Mouse (Mus musculus): ENCODE results near the gene Gm10300. TPM values are rescaled to one million over a fixed set of nuclear protein-coding genes. Genes with fewer than 3 reads are reported as not detected.

Gene Gm10300
- polyA plus RNA-seq, 1 experiment from 2014 or later = not detected

DNA sequence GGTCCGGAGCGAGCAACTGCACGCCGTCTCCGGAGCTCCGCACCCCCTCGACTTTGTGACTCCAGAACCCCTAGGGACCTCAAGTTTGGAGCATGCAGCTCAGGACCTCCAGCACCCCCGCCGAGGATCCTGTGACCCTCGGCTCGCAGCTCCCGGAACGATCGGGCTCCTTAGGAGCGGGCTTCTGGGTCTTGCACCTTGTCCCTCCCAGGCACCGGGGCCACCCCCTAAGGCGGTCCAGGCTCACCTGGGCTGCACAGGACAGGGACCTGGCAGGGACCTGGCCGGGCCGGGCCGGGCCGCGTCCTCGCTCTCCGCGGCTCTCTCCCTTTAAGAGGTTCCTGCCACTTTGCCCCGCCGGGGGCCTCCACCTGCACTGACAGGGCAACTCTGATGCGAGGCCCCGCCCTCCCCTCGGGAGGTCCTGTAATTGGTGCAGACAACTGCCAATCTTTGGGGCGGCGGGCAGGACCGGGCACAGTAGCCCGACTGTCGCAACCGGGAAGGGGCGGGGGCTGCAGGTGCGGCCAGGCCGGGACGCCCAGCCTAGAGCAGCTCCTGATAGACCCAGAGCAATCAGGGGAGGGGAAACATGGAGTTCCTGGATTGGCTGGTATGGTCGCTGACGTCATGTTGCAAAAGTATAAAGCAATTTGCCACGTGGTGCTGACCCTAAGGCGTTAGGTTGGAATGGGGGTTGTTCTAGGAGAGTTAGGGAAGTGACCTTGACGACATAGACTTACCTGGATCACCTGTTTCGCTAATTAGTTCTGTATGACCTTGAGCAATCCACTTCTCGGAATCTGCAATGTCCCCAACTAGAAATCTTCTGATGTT lies 654 bp downstream of the Gm10300 start, which contains the start of gene Epb41:
TSS of gene Epb41 (minus strand) at position 389 of the 837 bp plus-strand sequence.
- WGBS = 2% methylated on average over 47 of the region's 47 CpGs
- ATAC-seq (ENCODE audit: low FRiP score, low read depth) = peak; percentile 93
- Histone ChIP-seq H3K36me3 (no peaks in the 10 kb centered on the region), H3K27me3 (peaks cover 11% of the 10 kb centered on the region; the same call in 1 of the 2 replicates), H3K9ac (peak within 1 kb of the TSS; percentile 50), H3K4me3 (peak within 1 kb of the TSS; percentile 63), H3K27ac (replicated peaks) (no peak within 1 kb of the TSS), H3K4me2 (peak within 1 kb of the TSS; percentile 100), H3K9me3 (no peaks in the 10 kb centered on the region), H3K4me1 (replicated peaks) (peaks cover 13% of the 10 kb centered on the region)

DNA sequence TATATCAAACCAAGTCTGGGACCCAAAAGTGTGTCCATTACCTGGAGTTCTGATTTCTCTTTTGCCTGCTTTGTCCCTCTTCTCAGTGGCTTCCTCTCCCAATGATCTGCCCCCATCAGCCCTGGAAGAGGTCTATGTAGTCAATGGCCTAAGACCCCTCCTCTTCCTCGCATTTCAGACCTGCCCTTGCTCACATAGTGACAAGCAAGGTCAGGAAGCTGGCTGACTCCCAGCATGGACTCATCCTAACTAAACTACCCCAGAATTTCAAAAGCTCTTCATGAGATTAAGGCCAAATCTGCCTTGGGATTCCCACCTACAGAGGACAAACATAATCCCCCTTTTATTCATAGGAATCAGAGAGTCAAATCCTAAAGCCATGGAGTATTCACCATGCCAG lies 1.3 kb downstream of the Gm10300 start:
- H3K9me3 ChIP-seq = no peaks in the 10 kb centered on the region
- no peak overlapping the region for H3K27ac ChIP-seq (replicated peaks)
- WGBS = 48% methylated on average over 1 of the region's 1 CpGs
- H3K4me3 ChIP-seq = peak overlapping the region; percentile 63; the same call in 1 of the 2 replicates
- peaks cover 13% of the 10 kb centered on the region for H3K4me1 ChIP-seq (replicated peaks)
- no peak for ATAC-seq (ENCODE audit: low FRiP score, low read depth)
- H3K27me3 ChIP-seq = peaks cover 11% of the 10 kb centered on the region; the same call in 1 of the 2 replicates
- no peak overlapping the region for H3K9ac ChIP-seq
- H3K36me3 ChIP-seq = no peaks in the 10 kb centered on the region
- H3K4me2 ChIP-seq = peak overlapping the region; percentile 100

DNA sequence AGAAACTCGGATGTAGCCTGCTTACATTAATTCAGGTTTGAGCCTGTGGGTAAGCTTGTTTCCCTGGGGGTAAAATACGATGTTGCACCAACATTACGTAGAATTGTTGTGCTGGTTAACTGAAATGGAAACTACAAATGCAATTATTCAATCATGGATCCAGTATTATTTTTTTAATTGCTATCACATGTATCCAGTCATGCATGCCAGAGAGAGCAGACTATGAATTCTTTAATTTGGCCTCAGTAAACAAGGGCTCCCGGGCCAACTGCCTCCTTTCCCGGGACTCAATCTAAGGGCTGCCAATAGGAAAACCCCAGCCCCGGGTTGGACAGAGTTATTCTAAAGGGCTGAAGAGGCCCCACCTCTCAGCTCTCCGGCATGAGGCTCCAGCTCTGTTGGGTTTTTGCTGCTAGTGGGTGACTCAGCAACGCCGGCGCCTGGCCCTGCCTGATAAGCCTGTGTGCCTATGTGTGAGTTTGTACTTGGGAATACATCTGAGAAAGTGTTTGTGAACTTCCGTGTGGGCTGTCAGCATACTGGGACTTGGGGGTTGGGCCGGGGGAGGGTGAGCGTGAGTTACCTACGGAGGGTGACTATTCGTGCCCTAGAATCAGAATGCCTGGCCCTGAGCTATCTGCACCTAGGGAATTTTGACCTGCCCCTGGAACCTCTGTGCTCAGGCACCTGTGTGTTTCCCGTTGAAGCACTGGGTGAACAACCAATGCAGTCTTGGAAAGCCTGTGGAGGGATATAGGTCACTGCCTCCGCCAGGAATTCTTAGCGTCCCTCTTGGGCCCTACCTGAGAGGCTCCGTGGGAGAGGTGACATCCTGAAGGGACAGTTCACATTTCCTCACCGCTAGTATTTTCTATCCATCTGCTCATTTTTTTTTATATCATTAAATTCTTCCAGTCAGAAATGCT lies 2.2 kb downstream of the Gm10300 start:
- WGBS = 34% methylated on average over 20 of the region's 20 CpGs
- peaks cover 11% of the 10 kb centered on the region; the same call in 1 of the 2 replicates for H3K27me3 ChIP-seq
- H3K4me1 ChIP-seq (replicated peaks) = peaks cover 13% of the 10 kb centered on the region
- H3K27ac ChIP-seq (replicated peaks) = no peak overlapping the region
- no peak overlapping the region for H3K9ac ChIP-seq
- ATAC-seq (ENCODE audit: low FRiP score, low read depth) = no peak
- no peaks in the 10 kb centered on the region for H3K36me3 ChIP-seq
- H3K4me2 ChIP-seq = no peak overlapping the region
- H3K4me3 ChIP-seq = no peak overlapping the region
- no peaks in the 10 kb centered on the region for H3K9me3 ChIP-seq

DNA sequence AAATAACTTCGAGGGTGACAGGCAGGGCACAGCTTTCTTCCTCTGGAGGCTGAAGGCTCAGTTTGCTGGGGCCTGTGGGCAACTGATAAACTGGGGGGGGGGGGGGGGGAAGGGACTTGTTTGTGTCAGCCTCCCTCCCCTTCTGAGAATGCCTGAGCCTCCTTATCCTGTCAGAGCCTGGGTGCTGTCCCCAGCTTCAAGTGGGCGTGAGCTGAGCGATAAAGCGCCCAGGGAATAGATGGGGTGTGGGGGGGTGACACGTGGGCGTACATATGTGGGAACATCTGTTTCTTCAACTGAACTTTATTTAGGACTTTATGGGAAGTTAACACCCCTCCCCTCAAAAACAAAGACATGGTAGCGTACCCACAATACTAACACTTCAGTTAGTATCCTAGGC lies 2.9 kb downstream of the Gm10300 start:
- Histone ChIP-seq H3K4me3 (no peak overlapping the region), H3K36me3 (no peaks in the 10 kb centered on the region), H3K9me3 (no peaks in the 10 kb centered on the region), H3K27ac (replicated peaks) (no peak overlapping the region), H3K9ac (no peak overlapping the region), H3K4me1 (replicated peaks) (peaks cover 13% of the 10 kb centered on the region), H3K27me3 (peaks cover 11% of the 10 kb centered on the region; the same call in 1 of the 2 replicates), H3K4me2 (no peak overlapping the region)
- WGBS = 82% methylated on average over 7 of the region's 7 CpGs
- no peak for ATAC-seq (ENCODE audit: low FRiP score, low read depth)

DNA sequence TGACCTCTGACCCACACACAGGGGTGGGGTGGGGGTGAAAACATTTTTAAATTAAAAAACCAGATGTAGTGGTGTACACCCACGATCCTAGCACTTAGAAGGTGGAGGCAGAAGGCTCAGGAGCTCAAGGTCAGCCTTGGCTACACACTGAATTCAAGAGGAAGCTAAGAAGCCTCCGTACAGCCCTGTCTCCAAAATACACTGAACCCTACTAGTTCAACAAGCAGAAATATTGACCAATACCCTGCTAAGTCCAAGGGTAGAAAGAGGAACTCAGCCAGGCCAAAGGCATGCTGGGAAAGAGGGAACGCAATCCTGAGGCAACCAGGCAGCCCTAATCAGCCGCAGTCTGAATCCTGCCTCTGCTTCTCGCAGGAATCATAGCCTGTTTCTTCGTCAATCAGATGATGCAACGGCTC lies 3.8 kb downstream of the Gm10300 start:
- no peaks in the 10 kb centered on the region for H3K9me3 ChIP-seq
- H3K4me1 ChIP-seq (replicated peaks) = peaks cover 13% of the 10 kb centered on the region
- no peaks in the 10 kb centered on the region for H3K36me3 ChIP-seq
- H3K27ac ChIP-seq (replicated peaks) = no peak overlapping the region
- WGBS = 69% methylated on average over 7 of the region's 7 CpGs
- H3K4me2 ChIP-seq = no peak overlapping the region
- H3K9ac ChIP-seq = no peak overlapping the region
- ATAC-seq (ENCODE audit: low FRiP score, low read depth) = no peak
- H3K27me3 ChIP-seq = 0 out of 2 replicates have a peak, but pooled peaks cover 4% of the 10 kb centered on the region
- no peak overlapping the region for H3K4me3 ChIP-seq

DNA sequence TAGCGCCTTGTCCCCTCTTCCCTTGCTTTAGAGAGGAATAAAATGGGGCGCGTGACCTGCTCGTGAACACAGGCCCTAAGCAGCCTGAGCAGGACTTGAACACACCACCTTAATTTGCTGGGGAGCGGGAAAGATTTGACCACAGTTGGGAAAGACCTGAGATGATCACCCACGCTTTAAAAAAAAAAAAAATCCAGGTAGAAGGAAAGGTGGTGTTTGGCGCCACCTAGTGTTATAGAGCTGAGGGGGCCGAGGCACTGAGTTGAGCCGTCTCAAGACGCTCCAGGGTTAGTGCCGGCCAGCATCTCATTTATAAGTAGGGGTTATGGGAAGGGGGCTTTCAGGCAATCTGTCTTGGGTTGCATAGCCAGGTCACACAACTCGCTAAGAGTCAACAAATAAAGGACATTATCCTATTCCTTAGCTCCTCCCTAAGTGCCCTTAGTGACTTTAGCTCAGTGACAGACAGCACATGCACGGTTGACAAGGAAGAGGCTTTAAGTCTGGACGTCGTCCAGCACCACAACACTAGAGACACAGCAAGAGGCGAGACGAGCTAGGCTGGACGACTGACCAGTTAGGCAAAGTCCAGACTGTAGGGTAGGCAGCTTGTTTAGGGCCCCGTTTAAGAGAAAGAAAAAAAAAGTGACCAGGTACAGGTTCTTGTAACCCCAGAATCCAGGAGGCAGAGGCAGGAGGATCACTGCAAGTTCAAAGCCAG lies 5.2 kb downstream of the Gm10300 start:
- H3K9me3 ChIP-seq = no peaks in the 10 kb centered on the region
- H3K9ac ChIP-seq = no peak overlapping the region
- 0 out of 2 replicates have a peak, but pooled peaks cover under 1% of the 10 kb centered on the region for H3K27me3 ChIP-seq
- no peak overlapping the region for H3K4me3 ChIP-seq
- no peak for ATAC-seq (ENCODE audit: low FRiP score, low read depth)
- H3K36me3 ChIP-seq = no peaks in the 10 kb centered on the region
- H3K4me2 ChIP-seq = peak overlapping the region; percentile 34; the same call in 1 of the 2 replicates
- H3K27ac ChIP-seq (replicated peaks) = no peak overlapping the region
- peaks cover 4% of the 10 kb centered on the region for H3K4me1 ChIP-seq (replicated peaks)
- WGBS = 16% methylated on average over 19 of the region's 19 CpGs

DNA sequence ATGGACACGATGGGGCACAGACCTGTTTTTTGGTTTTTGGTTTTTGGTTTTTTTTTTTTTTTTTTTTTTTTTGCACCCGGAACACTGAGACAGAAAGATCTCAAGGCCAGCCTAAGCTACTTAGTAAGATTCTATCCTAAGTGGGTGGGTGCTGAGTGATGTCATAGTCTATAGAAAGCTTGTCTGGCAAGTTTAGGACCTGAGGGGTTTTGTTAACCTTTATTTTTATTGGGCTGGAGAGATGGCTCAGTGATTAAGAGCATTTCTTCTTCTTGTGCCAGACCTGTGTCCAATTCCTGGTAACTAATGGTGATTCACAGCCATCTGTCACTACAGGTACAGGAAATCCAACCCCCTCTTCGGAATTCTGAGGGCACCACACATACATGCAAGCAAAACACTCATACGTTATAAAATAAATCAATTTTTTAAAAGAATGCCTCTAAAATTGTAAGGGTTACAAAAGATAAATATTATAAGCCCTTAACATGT lies 6.0 kb downstream of the Gm10300 start:
- Histone ChIP-seq H3K9me3 (no peaks in the 10 kb centered on the region), H3K9ac (no peak overlapping the region), H3K4me2 (no peak overlapping the region), H3K4me3 (no peak overlapping the region), H3K36me3 (no peaks in the 10 kb centered on the region), H3K27ac (replicated peaks) (no peak overlapping the region), H3K27me3 (no peaks in the 10 kb centered on the region), H3K4me1 (replicated peaks) (no peaks in the 10 kb centered on the region)
- ATAC-seq (ENCODE audit: low FRiP score, low read depth) = no peak
- 68% methylated on average over 4 of the region's 4 CpGs for WGBS

DNA sequence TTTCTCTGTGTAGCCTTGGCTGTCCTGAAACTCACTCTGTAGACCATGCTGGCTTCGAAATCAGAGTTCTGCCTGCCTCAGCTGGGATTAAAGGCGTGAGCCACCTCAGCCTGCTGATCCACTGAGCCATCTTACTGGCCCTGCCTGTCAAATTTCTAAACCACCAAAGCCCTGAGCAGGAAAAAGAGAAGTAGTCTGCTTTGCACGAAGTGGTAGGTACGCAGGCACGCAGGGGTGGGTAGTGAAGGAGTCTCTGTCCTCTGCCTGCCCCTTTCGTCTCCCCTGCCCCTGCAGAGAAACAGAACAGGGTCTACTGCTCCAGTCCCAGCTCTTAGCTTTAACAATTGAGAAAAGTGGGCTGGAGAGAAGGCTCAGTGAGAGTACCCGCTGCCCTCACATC lies 10.6 kb downstream of the Gm10300 start:
- Histone ChIP-seq H3K9me3 (no peaks in the 10 kb centered on the region), H3K9ac (no peak overlapping the region), H3K36me3 (no peaks in the 10 kb centered on the region), H3K4me1 (replicated peaks) (no peaks in the 10 kb centered on the region), H3K4me2 (no peak overlapping the region), H3K4me3 (no peak overlapping the region), H3K27ac (replicated peaks) (no peak overlapping the region), H3K27me3 (no peaks in the 10 kb centered on the region)
- WGBS = 86% methylated on average over 7 of the region's 7 CpGs
- ATAC-seq (ENCODE audit: low FRiP score, low read depth) = no peak

DNA sequence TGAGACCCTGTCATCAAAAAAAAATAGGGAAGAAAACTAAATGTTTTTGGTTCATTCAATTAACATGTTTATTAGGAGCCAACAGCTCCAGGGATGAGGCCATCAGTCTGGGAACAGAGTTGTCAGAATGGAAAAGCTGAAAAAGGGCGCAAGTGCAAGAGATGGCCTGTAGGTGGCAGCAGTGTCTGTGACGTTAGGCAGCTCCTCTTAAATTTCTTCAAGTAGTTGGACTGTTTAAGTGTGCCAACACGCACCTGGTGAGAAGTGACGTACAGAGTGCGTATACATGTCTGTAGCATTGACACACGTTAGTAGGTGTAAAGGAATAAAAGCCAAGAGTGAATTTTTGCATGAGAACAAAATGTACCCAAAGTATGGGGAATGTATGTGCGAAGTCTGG lies 14.4 kb downstream of the Gm10300 start:
- no peak for ATAC-seq (ENCODE audit: low FRiP score, low read depth)
- WGBS = 21% methylated on average over 7 of the region's 7 CpGs

DNA sequence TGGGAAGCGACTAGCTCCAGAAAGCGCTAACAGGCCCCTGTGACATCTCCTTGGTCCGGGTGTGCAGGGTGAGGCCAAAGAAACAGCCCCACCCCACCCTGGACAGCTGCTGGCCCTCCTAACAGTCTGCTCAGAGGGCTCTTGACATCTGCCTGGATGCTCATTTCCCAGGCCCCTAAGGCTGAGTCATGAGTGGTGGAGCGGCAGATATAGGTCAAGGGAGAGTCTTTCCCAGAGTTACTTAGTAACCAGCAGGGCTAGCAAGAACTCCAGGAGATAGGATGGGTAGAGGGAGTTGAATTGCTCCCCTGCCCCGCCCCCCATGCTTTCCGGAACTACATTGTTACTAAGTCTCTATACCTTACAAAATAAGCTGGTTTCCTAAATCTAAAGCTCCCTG lies 18.6 kb downstream of the Gm10300 start:
- H3K36me3 ChIP-seq = no peaks in the 10 kb centered on the region
- WGBS = 64% methylated on average over 6 of the region's 6 CpGs
- H3K27ac ChIP-seq (replicated peaks) = no peak overlapping the region
- no peak overlapping the region for H3K9ac ChIP-seq
- no peak overlapping the region for H3K4me2 ChIP-seq
- no peaks in the 10 kb centered on the region for H3K9me3 ChIP-seq
- H3K4me3 ChIP-seq = no peak overlapping the region
- no peak for ATAC-seq (ENCODE audit: low FRiP score, low read depth)
- no peaks in the 10 kb centered on the region for H3K4me1 ChIP-seq (replicated peaks)
- no peaks in the 10 kb centered on the region for H3K27me3 ChIP-seq

More for the DNA sequence above, 14.4 kb downstream of the Gm10300 start:
- Histone ChIP-seq H3K4me3 (no peak overlapping the region), H3K36me3 (no peaks in the 10 kb centered on the region), H3K4me1 (replicated peaks) (no peaks in the 10 kb centered on the region), H3K27ac (replicated peaks) (no peak overlapping the region), H3K9me3 (no peaks in the 10 kb centered on the region), H3K9ac (no peak overlapping the region), H3K27me3 (no peaks in the 10 kb centered on the region), H3K4me2 (no peak overlapping the region)

DNA sequence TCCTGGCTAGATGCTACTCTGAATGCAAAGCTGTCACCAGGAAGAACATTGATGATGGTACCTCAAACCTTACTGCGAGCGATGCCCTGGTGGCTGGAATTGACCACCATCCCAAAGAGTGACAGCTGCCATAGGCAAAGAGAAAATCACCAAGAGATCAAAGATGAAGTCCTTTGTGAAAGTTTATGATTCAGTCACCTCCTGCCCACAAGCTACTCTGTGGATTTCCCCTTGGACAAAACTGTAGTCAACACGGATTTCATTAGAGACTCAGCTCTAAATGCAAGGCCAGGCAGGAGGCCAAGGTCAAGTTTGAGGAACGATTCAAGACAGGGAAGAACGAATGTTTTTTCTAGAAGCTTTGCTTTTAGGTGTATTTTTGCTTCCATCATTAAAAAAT lies 19.4 kb downstream of the Gm10300 start:
- Histone ChIP-seq H3K4me3 (no peak overlapping the region), H3K27ac (replicated peaks) (no peak overlapping the region), H3K4me1 (replicated peaks) (no peaks in the 10 kb centered on the region), H3K9me3 (no peaks in the 10 kb centered on the region), H3K4me2 (no peak overlapping the region), H3K9ac (no peak overlapping the region), H3K27me3 (no peaks in the 10 kb centered on the region), H3K36me3 (no peaks in the 10 kb centered on the region)
- ATAC-seq (ENCODE audit: low FRiP score, low read depth) = no peak
- 93% methylated on average over 5 of the region's 5 CpGs for WGBS
